Mouse (Mus musculus) adrenal gland, postnatal 36 days (tissue): ENCODE measurements at regions not wholly inside any gene's neighbourhood (a gene's known extent, or its start where the extent isn't known, plus 50 kb on each side); places are given as distances from the start of the nearest gene placed in this dataset.
A peak's percentile ranks its signal among the peaks of the same experiment; 100 is the strongest.

Source experiments
- DNase-seq, 2 experiments: peaks; one replicate each; pipeline ENCODE4 v3.0.0; 2021; ENCODE audit warnings: mixed read lengths in 1 of 2

- DNase-seq, result no peak
Observed at GRCm38 (mm10) chr3:62730987-62731386, 126.0 kb upstream of the Gpr149 start.

- DNase-seq, result no peak
Observed at GRCm38 (mm10) chr3:62725947-62726346, 121.0 kb upstream of the Gpr149 start.

GRCm38 (mm10) chr3:62716849-62717248, 111.9 kb upstream of the Gpr149 start:
- DNase-seq, result peak; percentile 9 to 21

- DNase-seq, result no peak
Observed at GRCm38 (mm10) chr3:62715311-62715971, 110.5 kb upstream of the Gpr149 start.
